Mouse (Mus musculus): ENCODE results near the gene Ntng1.

Gene Ntng1

DNA sequence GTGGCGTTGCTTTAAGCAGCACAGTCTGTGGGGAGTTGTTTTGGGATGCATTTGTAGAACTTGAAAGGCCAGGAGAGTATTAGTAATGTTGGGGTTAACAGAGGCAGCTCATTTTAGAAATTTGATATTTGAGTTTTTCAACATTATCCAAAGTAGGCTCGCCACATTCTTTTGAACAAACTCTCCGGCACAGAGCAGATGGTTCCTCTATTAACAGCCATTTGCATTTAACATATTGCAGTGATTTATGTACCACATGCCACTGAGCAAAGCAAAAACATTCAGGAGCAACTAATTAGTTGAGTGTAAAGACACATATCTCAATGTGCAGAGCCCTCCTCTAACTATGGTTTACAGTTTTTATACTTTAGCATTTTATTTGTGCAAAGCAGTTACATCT, 224.8 kb downstream of the Ntng1 start:
- DNase-seq (ENCODE audit: low read depth) = no peak

DNA sequence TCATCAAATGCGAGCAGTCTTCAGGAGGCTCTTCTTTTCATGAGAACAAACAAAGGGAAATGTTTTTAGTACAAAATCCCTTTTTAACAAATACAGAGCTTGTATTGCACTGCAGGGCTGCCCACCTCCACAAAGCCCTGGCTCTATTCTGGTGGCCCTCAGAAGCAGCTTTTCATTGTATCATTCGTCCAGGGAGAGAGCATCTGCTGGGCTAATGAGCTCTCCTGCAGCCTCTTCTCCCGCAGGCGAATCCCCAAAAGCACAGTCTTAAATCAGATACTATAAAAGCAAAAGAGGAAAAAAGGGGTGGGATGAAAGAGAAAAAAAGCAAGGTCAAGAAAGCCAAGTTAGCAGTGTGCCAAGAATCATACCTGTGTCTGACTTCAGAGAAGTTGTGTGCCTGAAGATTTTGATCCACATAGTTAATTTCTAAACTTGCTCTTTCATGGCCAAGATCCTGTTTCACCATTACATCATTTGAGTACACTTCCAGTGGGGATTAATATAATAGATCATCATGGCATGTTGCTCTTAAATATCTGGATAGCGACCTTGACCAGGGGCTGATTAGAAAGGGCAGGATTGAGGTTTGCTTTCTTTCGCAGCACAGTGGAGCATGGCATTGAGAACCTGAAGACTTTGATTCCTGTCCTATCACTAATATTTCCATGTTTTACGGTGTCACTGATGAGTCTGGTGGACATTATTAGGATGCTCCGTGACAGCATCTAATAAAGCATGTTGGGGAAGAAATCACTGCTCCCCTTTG, 225.7 kb downstream of the Ntng1 start:
- no peak for DNase-seq (ENCODE audit: low read depth)

DNA sequence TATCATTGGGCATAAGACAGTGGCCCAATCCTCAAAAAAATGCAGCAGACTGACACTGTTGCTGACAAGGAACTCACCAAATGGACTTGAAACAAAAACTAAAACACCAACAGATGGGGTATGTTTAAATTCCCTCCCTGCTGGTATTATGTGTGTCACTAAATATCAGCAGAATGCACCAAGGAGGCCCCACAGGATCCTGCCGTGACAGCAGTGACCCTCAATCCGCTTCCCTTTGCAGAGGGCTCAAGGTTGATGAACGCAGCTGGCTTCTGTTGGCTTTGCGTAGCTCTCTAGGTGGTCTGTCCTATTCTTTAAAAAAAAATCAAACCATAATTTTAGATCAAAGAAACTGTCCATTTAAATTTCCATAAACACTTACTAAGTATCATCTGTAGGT, 226.7 kb downstream of the Ntng1 start:
- no peak for DNase-seq (ENCODE audit: low read depth)

DNA sequence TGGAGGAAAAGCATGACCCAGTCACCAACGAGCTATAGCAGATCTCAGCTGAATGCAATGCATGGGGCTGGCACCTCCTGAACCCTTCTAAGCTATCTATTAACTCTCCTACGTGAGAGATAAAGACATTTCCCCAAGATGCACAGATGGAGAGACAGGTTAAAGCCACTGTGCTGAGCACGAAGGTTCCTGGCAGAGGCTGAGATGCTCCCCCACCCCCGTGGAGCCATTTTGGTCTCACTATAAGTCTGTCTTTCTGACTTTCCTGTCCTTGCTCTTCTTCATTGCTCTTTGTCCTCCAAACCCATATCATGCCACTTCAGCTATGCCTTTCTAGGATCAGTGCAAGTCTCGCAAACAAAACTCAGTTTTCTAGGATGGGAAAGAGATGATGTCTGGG, 229.6 kb downstream of the Ntng1 start:
- no peak for DNase-seq (ENCODE audit: low read depth)

DNA sequence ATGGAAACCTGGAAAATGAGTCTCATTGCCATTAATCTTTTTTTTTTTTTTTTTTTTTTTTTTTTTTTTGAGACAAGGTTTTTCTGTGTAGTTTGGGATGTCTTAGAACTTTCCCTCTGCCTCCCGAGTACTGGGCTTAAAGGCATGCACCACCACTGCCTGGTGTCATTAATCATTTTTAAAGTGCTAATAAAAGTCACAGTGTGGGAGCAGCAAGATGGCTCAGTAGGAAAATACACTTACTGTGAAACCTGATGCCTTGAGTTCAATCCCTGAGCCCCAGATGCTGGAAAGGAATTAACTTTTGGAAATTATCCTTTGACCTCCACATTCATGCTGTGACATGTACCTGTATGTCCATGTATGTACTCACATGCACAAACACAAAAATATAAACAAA, 253.2 kb downstream of the Ntng1 start:
- DNase-seq (ENCODE audit: low read depth) = no peak

DNA sequence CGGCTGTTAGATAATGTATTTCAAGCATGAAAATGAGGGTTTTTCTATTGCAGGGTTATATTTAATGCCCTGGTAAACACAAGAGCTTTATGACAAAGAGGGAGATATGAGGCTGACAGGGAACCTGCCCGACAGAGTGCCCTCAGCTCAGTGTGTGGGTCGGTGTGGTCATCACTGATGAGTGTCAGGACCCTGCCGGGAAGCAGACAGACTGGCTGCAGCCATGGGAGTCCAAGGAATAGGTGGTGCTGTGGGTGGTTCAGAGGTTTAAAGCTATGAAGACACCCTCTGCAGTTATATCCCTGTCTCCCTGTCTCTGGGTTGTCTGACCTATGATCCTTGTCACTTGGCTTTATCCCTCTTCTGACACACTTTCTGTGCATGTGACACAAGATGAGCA, 258.1 kb downstream of the Ntng1 start:
- no peak for DNase-seq (ENCODE audit: low read depth)

DNA sequence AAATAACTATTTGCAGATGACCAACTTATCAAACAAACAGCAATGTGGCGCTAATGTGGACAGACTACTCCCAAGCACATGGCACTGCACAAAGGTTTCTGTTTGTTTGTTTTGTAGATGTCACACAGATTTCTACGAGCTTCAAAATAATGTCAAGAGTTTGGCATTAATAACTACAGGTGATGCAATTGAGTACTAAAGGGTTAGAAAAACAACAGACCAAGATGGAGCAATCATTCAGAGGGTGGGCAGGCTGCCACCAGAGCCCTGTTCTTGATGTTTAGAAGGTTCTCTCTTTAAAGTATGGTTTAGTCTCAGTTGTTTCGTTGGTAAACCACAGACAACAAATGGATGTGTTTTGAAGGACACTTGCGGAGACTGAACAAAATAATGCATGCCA, 264.8 kb downstream of the Ntng1 start:
- no peak for DNase-seq (ENCODE audit: low read depth)

DNA sequence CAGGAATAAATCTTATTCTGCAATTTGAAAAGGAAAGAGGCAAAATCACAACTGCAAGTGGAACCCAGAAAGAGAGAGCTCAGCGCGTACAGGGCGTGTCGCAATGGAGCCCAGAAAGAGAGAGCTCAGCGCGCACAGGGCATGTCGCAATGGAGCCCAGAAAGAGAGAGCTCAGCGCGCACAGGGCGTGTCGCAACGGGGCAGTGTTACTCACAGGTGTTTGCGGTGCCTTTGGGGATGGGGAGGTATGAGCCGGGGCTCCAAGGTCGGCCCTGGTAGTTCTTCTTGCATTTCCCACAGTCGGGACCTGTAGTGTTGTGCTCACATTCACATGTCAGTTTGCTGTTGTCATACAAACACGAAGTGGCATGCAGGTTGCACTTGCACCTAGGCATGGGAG, 271.8 kb downstream of the Ntng1 start:
- DNase-seq (ENCODE audit: low read depth) = peak; percentile 2

DNA sequence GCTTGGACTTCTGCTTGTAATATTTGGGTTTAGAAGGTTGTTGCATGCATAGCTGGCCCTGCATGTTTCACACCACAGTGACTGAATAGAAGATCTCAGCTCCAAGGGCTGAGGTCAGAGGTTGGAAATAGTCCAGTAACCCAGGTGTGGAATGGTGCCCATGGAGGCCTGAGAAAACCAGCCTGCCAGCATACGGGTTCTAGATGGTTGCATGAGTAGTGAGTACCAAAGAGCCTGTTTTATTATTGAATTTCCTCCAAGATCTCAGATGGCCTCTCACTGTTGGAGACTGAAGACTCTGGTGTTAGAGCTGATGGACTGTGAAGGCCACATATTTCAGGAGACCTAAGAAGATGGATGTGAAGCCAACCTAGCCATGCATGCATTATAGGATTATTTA, 285.5 kb downstream of the Ntng1 start:
- no peak for DNase-seq (ENCODE audit: low read depth)

DNA sequence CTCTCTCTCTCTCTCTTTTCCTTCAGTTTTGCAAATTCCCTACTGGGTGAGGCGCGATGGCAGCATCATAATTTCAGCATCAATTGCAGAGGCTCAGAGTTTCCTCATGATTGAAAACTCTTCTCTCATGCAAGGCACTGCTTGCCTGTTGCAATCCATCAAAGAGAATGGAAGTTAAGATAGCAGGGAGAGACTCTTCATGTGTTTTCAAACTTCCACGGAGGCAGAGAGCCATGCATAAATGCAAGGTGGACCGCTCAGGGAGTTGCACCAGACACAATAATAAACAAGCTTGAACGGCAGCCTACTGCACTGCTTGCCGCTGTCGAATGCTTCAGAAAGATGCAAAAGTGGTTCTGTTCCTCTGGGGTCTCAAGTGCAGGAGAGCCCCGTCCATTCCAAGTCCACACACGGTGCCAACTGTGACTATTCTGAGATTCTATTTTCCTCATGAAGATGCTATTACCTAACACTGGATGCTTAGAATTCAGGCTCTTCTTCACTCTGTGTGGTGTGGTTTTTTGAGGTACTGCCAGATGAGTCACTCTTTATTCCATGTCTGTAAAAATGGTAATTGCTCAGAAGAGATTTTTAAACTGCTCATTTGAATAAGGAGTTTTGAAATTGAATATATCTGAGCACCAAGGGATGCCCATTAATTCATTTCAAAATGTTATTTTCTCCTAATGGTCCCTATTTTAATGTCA, 289.2 kb downstream of the Ntng1 start:
- no peak for DNase-seq (ENCODE audit: low read depth)

DNA sequence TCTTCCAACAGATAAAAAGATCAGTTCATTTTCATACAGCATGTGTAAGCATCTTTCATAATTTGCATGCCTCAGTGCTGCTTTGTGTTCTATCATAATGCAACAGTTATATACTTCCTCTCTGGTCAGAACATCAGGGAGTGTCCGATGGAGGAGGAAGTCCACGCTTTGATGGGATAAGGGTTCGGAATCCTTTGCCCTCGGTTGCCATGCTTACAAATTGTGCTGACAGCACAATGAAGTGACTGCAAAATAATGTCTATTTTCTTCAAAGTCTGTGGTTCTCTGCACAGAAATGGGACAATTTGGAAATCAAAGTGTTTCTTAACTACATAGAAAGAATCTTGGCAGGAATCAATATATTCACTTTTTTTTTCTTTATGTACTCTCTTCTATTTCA, 297.2 kb downstream of the Ntng1 start:
- DNase-seq (ENCODE audit: low read depth) = no peak

DNA sequence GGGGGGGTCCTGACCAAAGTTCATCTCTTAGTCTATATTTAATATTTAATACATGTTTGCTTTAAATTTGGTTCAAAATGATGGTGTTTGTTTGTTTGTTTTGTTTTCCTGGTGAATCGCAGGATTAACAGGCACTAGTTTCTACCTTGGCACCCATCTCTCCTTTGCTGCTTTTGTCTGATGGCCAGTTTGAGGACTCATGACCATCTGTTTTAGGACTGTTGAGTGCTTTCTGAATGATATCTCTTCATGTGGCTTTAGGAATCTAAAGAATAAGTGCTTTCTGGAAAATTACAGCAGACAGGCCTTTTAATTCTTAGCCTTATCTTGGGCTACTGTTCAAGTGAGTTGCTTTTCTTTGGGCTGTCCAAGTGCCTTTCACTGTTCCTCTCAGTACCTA, 318.0 kb downstream of the Ntng1 start:
- DNase-seq (ENCODE audit: low read depth) = no peak

DNA sequence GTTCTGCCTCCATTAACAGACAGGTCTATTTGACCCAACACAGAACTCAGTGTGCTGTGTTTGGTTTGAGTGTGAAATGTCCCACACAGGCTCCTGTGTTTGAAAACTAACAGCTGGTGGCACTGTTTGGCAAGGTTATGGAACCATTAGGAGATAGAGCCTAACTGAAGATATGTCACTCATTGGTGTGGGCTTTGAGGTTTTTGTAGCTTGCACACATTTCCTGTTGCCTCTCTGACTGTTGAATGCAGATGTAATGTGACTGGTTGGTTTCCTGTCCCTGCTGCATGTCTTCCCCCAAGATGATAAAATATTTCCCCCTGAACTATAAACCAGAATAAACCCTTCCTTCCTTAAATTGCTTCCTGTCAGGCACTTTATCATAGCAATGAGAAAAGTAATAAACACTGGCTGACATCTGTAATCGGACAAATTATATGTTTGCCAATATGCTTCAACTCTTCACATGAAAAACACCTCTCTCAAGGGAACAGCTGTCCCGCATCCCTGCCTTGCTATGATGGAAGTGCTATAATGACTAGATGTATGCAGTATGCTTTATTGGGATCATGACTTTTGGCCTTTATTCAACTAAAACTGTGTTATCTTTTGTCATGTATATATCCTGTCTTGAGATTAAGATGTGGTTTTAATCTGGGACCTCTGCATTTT, 320.9 kb downstream of the Ntng1 start:
- DNase-seq (ENCODE audit: low read depth) = peak; percentile 56

DNA sequence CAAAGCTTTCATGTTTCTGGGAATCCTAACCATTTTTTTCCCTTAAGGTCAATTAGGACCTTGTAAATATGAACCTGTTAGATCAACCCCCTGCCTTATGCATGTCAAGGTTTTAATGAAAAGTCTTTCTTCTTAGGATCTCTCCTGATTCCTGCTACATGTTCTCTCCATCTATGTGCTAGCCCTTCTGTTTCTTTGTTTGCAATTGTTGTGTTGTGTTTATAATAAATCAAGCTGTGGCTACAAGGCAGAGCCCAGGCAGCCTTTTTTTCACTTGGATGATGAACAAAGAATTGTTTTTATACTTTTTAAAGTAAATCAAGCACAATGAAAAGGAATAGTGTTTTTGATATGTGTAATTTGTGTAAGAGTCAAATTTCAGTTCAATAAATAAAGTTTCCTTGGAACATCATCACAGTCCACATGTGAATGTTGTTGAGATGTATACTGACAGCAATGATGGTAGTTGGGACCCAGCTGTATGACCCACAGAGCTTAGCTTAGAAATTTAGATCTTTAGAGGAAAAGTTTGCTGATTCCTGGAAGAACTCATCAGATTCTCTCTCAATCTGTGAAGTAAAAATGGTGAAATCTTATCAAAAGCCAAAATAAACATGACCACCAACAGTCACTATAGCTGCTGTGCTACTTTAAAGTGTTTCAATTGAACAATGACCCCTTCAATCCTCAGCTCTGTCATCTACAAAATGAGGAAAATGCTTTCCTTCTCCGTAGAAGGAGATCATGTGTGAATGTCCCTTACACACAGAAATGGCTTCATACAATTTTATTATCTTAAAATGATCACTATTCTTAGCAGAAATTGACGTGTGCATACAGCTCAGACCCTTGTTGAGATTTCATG, 324.8 kb downstream of the Ntng1 start:
- DNase-seq (ENCODE audit: low read depth) = no peak

DNA sequence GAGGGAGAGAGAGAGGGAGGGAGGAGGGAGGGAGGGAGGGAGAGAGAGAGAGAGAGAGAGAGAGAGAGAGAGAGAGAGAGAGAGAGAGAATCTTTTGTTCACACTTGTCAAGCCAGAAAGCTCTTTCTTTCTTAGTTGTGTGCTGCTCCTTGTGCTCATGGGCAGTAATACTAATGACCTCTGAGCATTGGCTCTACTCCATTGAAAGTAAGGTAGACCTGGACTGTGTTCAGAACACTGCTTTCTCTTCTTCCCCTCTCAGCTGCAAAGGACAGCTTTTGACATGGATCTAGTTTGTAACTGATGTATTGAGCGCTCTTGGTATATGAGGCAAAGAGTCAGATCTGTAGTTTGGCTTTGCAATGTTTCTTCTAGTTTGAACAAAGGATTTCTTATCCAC, 334.7 kb downstream of the Ntng1 start:
- no peak for DNase-seq (ENCODE audit: low read depth)

DNA sequence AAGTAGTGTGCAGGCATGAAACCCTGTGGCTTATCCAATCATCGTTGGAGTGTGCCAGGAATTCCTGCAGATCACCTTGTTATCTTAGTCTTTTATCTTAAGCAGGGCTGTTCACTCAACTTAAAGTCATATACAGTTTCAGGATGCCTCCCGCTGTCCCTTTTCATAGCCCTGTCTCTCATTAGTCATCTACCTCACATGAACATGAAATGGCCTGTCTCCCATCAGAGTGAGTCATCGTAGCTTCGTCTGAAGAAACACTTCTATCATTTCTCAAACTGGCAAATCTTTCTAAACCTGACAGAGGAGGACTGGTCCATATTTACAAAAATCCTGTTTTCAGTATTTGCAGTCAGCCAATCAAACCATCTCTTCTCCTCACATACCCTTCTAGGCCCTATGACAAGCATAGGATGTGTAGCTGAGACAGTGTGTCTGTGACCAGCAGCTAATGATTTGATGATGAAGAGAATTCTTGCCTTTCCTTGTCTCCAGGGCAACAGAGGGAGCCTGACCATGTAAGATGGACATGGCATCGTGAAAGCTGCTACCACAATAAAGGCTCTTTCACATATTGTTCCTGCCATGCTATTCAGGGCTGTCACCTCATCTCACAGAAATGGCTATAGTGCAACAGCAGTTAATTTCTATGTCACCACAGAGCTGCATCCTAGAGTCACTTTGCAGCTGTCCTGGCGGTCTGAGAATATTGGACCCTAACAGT, 336.4 kb downstream of the Ntng1 start:
- DNase-seq (ENCODE audit: low read depth) = no peak

DNA sequence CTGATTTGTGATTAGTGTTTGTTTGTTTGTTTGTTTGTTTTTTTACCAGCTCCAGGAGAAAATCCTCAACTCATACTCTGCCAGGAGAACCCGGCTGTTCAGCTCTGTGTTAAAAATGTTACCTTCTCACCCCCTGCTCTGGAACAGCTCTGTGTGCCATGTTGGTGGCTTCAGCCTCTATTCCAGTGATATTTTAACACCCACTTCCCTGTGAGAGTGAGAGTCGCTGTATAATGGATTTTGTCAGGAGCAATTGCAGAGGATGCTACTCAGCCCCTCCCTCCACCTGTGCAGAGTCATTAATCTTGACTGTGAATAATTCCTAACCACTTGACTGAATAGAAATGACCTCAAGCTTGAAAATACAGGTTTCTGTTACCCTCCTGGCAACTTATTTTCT, 339.7 kb downstream of the Ntng1 start:
- no peak for DNase-seq (ENCODE audit: low read depth)

DNA sequence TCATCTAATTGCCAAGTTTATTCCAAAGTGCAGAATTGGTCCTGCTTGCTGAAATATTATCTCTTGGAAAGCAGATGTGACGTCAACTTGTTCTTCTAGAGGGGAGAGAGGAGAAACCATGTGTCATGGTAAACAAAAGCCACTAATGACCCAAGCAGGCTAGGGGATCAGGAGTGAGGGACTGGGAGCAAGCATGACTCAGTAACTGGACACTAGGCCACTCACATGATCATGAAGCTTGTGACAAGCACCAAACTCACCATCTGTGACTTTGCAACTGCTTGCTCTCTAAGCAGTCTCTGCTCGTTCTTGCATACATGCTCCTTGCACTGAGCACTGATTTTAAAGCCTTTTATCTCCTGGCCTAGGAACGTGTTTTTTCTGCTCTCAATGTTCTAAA, 340.2 kb downstream of the Ntng1 start:
- no peak for DNase-seq (ENCODE audit: low read depth)

DNA sequence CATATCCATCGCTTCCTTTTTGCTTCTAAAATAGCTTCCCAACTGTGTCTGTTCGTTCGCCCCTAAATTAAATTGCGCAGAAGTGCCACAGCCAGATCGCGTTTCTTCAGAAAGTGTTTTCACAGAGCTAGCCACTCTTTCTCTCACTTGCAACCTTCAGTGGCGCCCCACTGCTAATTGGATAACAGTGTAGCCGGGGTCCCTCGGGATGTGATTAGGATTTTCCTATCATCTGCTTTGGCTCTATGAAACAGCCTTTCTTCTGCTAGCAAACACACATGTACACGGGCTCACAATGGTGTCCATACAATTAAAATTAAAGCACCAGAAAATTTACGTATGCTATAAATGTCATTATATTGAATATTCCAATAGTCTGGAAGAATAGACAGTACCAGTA, 346.5 kb downstream of the Ntng1 start:
- no peak for DNase-seq (ENCODE audit: low read depth)

DNA sequence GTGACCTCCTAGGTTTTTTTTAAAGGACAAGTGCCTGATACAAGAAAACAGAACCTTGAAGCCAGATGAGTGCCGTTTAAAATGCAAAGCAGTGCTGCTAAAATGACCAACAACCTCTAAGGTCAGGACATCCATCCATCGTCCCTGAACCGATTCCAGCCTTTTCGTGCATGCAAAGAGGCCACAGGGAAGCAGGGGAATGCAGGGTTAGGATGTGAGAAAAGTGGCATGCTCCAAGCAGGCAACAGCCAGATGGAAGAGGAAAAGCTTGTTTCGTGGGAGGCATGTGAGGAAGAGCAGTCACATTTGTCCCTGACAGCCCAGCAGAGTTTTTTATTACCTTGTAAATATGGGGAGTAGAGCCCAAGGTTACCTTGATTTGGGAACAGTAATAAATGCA, 360.6 kb downstream of the Ntng1 start:
- no peak for DNase-seq (ENCODE audit: low read depth)

DNA sequence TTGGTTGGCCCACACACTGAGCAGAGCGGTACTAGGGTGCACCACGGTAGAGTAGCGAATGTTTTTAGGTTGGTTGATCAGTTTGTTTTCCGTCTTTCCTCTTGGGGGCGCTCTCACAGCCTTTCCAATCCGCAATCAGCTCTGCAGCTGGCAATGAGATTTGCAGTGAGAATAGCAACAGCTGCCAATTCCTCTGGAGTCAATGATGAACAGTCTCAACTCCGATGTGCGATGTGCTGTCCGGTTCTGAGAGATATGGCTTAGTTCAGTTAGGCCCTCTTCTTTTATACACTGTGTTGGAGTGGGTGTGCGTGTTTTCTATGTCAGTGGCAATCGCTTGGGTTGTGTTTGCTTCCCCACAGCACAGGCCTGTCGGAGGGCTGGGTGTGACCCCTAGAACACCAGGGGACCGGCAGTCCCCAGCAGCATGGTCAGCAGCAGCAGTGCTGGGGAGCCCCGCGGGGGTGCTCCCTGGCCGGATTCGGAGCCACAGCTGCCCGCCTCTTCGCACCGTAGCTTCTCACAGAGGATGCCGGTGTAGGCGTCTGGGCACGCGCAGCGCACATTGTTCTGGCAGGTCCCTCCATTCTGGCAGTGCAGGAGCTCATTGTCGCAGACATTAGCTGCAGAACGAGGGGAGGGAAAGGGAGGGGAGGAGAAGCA, 361.4 kb downstream of the Ntng1 start:
- no peak for DNase-seq (ENCODE audit: low read depth)

Data from 416B (cell line).